8 mouse cellular contexts compared by ENCODE assay signal in the genomic region with DNA sequence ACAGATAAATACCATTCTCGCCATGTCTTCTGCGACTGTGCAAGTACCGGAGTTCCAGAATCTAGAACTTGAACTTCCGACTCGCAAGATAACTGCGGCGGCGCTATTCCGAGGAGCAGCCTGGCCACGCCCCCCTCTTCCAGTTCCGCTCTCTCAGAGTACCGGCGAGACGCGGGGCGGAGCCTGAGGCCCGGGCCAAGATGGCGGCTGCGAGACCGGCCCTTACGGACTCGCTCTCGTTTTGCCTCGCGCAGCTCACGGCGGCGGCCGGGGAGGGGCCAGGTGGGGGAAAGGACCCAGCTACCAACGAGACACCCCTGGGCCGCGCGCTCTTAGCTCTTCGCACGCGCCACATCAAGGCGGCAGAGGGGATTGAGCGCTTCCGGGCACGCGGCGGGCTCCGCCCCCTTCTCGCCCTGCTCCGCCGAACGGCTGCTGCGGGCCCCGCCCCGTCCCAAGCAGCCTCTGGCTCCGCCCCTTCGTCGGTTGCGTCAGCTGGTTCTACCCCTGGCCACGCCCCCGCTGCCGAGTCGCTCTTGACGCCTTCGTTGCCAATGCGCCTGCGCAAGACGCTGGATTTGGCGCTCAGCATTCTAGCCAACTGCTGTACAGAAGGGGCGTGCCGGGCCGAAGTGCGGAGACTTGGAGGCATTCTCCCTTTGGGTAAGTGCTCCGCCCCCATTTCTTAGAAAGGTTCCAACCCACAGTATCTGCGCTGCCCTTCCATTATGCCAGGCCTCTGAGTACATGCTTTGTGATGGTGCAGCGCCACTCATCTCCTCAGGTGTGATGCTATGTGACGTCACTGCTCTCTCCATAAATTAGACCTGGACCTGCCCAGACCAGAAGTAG. TPM values are rescaled to one million over a fixed set of nuclear protein-coding genes. Genes with fewer than 3 reads are reported as not detected.
A peak's percentile ranks its signal among the peaks of the same experiment; 100 is the strongest.
DNase-seq lines count a peak whose midpoint lies in the region; ATAC-seq lines count a peak whose summit lies in the region.

A gene (minus strand): TSS at position 105 of the 852 bp plus-strand sequence.

- H3K4me1 ChIP-seq in hindbrain, embryonic 11.5 days (replicated peaks; ENCODE audit: control insufficient read depth, insufficient read depth, low read length), result 0 out of 2 replicates have a peak, but pooled peaks cover 4% of the 10 kb centered on the region

- WGBS in hindbrain, embryonic 11.5 days, result under 1% methylated on average over 70 of the region's 72 CpGs

- H3K36me3 ChIP-seq in hindbrain, embryonic 11.5 days (ENCODE audit: control insufficient read depth, insufficient read depth, low read length), result no peaks in the 10 kb centered on the region

- DNase-seq in Muller cell, postnatal 12 days (ENCODE audit: inconsistent ontology term), result peak; percentile 100
- peak; percentile 100 for DNase-seq in cerebellum, adult 9-11 months
- DNase-seq in frontal cortex, adult 2 months (ENCODE audit: extremely low spot score in 1 of 2, low spot score in 1 of 2), result peak; percentile 97 to 99
- DNase-seq in hindbrain, embryonic 11.5 days (ENCODE audit: low spot score), result peak; percentile 100
- peak; percentile 99 to 100 for DNase-seq in layer of hippocampus, postnatal 10 days (ENCODE audit: low spot score in 2 of 2)
- DNase-seq in lung, postnatal 10 days, result peak; percentile 100
- peak; percentile 100 for DNase-seq in ovary, postnatal 36 days (ENCODE audit: low spot score)
- DNase-seq in thymus, postnatal 25 days, result peak; percentile 100

- peak within 1 kb of the TSS; percentile 81 for H3K4me2 ChIP-seq in hindbrain, embryonic 11.5 days (replicated peaks; ENCODE audit: low read depth, low read length)

- no peaks in the 10 kb centered on the region for H3K9me3 ChIP-seq in hindbrain, embryonic 11.5 days (ENCODE audit: control insufficient read depth, low read length)

- no peaks in the 10 kb centered on the region for H3K27me3 ChIP-seq in hindbrain, embryonic 11.5 days (ENCODE audit: control insufficient read depth, insufficient read depth, low read length)

- H3K27ac ChIP-seq in hindbrain, embryonic 11.5 days (ENCODE audit: low read depth, low read length), result peak within 1 kb of the TSS; percentile 94

- H3K9ac ChIP-seq in hindbrain, embryonic 11.5 days (ENCODE audit: low read depth, low read length), result peak within 1 kb of the TSS; percentile 87

- ATAC-seq in hindbrain, embryonic 11.5 days (ENCODE audit: low FRiP score), result peak; percentile 93

- peak within 1 kb of the TSS; percentile 70 for H3K4me3 ChIP-seq in hindbrain, embryonic 11.5 days (ENCODE audit: low read depth, low read length)

RNA-seq across cellular contexts. Expression of the gene that starts here (rescaled TPM):
- polyA plus RNA-seq in frontal cortex, adult 2 months (2012; rRNA removed), result 1.8 and 2.6 TPM in 2 replicates
- 12.3 and 13.3 TPM in 2 replicates for polyA plus RNA-seq in hindbrain, embryonic 11.5 days (2014; fragmentation: Nextera tagmentation; extraction: Ambion mirVana)
- total RNA-seq in layer of hippocampus, postnatal 10 days (2021), result 1 to 10 TPM; 3.7 to 4.3 TPM

Comparison
In these comparisons a context has a peak if more than half of its experiments do, and no peak if none do; other contexts are left out.
1. Peak in every context shown above with its lines: DNase-seq, ATAC-seq, H3K4me3 ChIP-seq and H3K27ac ChIP-seq.